Mouse (Mus musculus): ENCODE results near the gene Scarf1.

GRCm38 (mm10) chr11:75473376-75473775, 40.0 kb upstream of the Scarf1 start:
- TF ChIP-seq CTCF (IDR thresholded peaks at IDR 0.05; ENCODE audit: low read depth, low read length) = no peak
- TF ChIP-seq POLR2A (IDR thresholded peaks at IDR 0.05; ENCODE audit: borderline replicate concordance, low read depth, low read length) = no peak

Data from bone marrow macrophage, adult 2 months (primary cell).